Comparison of ENCODE assay signal across 33 mouse cellular contexts in genomic region chr19:46648565-46648964, GRCm38 (mm10). TPM values are rescaled to one million over a fixed set of nuclear protein-coding genes. Genes with fewer than 3 reads are reported as not detected.
DNase-seq lines count a peak whose midpoint lies in the region; ATAC-seq and TF ChIP-seq lines count a peak whose summit lies in the region.
"Had no signal": no experiment of that assay in that cellular context is flagged by ENCODE, and none has a peak within 500 bp of the region (broad histone marks: within the 10 kb centered on the region; RNA-seq: fewer than 3 reads in every experiment).

No protein-coding gene starts in this region.

- H3K4me1 ChIP-seq in heart, adult 2 months (ENCODE audit: control insufficient read depth, insufficient read depth, low read length) = peaks cover 30% of the 10 kb centered on the region
- peaks cover 4 to 7% of the 10 kb centered on the region in 2 experiments; a peak in 3 of 4 replicates for H3K4me1 ChIP-seq in MEL (ENCODE audit: control insufficient read depth in 1 of 2, insufficient read depth in 2 of 2, low read length in 2 of 2)

- no peak for TF ChIP-seq CTCF in heart, adult 2 months (IDR thresholded peaks at IDR 0.05)
- TF ChIP-seq CTCF in MEL (IDR thresholded peaks at IDR 0.05 in 2 of 3, conservative IDR thresholded peaks at IDR 0.05 in 1 of 3; ENCODE audit: control insufficient read depth in 1 of 3, insufficient read depth in 1 of 3, low read depth in 2 of 3, low read length in 3 of 3, poor library complexity in 1 of 3, severe bottlenecking in 1 of 3) = no peak

- no peak overlapping the region for H3K4me3 ChIP-seq in heart, adult 2 months
- H3K4me3 ChIP-seq in MEL (ENCODE audit: control insufficient read depth in 1 of 2, insufficient read depth in 1 of 2, low read depth in 2 of 2, low read length in 2 of 2) = no peak overlapping the region
- H3K4me3 ChIP-seq: embryonic facial prominence, embryonic 13.5 days; forebrain, embryonic 10.5 days; forebrain, embryonic 15.5 days; hindbrain, embryonic 15.5 days; kidney, embryonic 15.5 days; layer of hippocampus, adult 2 months; liver, embryonic 13.5 days; megakaryocyte, embryonic 14.5 days; midbrain, embryonic 12.5 days had no signal

- peak overlapping the region; percentile 86; the same call in 1 of the 2 replicates for H3K27ac ChIP-seq in heart, adult 2 months
- H3K27ac ChIP-seq in MEL (ENCODE audit: control insufficient read depth, low read depth, low read length) = no peak overlapping the region
- H3K27ac ChIP-seq: embryonic facial prominence, embryonic 13.5 days; forebrain, embryonic 10.5 days; forebrain, embryonic 15.5 days; hindbrain, embryonic 15.5 days; kidney, embryonic 15.5 days; layer of hippocampus, adult 2 months; liver, embryonic 13.5 days; midbrain, embryonic 12.5 days had no signal

- H3K79me2 ChIP-seq in heart, adult 2 months (replicated peaks; ENCODE audit: control insufficient read depth, insufficient read depth, low read length) = peaks cover 2% of the 10 kb centered on the region; the same call in 1 of the 2 replicates
- no peaks in the 10 kb centered on the region for H3K79me2 ChIP-seq in MEL (ENCODE audit: control insufficient read depth, insufficient read depth, low read length, poor library complexity)

- DNase-seq in heart, adult 2 months = peak in 1 of 2 experiments; percentile 32
- no peak for DNase-seq in heart, postnatal 25 days (ENCODE audit: low spot score)
- no peak for DNase-seq in MEL (ENCODE audit: low read depth, low spot score)
- DNase-seq in cerebellum, postnatal 10 days = no peak
- DNase-seq in adipocyte (ENCODE audit: low spot score) = no peak
- DNase-seq: cerebellum, adult 18-20 months; gastrocnemius, postnatal 36 days; kidney, adult 18-20 months; layer of hippocampus, postnatal 36 days; left cerebral cortex, postnatal 4 days; liver, embryonic 13.5 days; lung, embryonic 14.5 days; lung, postnatal 14 days; retina, postnatal 1 day; right cerebral cortex, postnatal 14 days; thymus, adult 18-20 months; thymus, postnatal 25 days had no signal

- TF ChIP-seq EP300 in heart, adult 2 months (IDR thresholded peaks at IDR 0.05; ENCODE audit: insufficient read depth, low read depth, low read length) = no peak
- no peak for TF ChIP-seq EP300 in MEL (IDR thresholded peaks at IDR 0.05; ENCODE audit: low read depth in 1 of 2, low read length in 2 of 2)

- intact Hi-C loops in heart, adult 2 months (cut with DNase I) = loop anchor here (1.0 kb wide), 1 partner anchor 41 kb away; no protein-coding TSS in a partner anchor
- intact Hi-C loops in heart, postnatal 25 days (cut with DNase I) = loop anchor here (2.0 kb wide), 1 partner anchor 42 kb away; no protein-coding TSS in a partner anchor

- H3K27me3 ChIP-seq in heart, adult 2 months (ENCODE audit: control insufficient read depth, insufficient read depth, low read length) = no peaks in the 10 kb centered on the region
- H3K27me3 ChIP-seq in MEL (ENCODE audit: control insufficient read depth in 1 of 2, insufficient read depth in 2 of 2, low read length in 2 of 2) = no peaks in the 10 kb centered on the region
- H3K27me3 ChIP-seq: embryonic facial prominence, embryonic 13.5 days; forebrain, embryonic 15.5 days; hindbrain, embryonic 15.5 days; kidney, embryonic 15.5 days; liver, embryonic 13.5 days; megakaryocyte, embryonic 14.5 days; midbrain, embryonic 12.5 days; Patski had no signal

- H3K36me3 ChIP-seq in heart, adult 2 months (ENCODE audit: control insufficient read depth, insufficient read depth, low read length) = peaks cover 17% of the 10 kb centered on the region
- peaks cover 8 to 11% of the 10 kb centered on the region in 2 experiments for H3K36me3 ChIP-seq in MEL (ENCODE audit: control insufficient read depth in 1 of 2, insufficient read depth in 2 of 2, low read length in 2 of 2)

- peak; percentile 74 to 75 for ATAC-seq in hematopoietic stem cell, adult 5-6 weeks (replicated peaks in 1 of 2; ENCODE audit: insufficient read depth in 1 of 2, low FRiP score in 2 of 2, low TSS enrichment in 1 of 2, low read depth in 1 of 2, poor library complexity in 2 of 2, severe bottlenecking in 2 of 2)
- peak; percentile 51 for ATAC-seq in neutrophil, adult 5-6 weeks (ENCODE audit: extremely low read depth, insufficient number of reproducible peaks, low FRiP score, poor library complexity, severe bottlenecking)
- ATAC-seq: forebrain, embryonic 15.5 days; Patski had no signal

- no peak for TF ChIP-seq RAD21 in MEL (IDR thresholded peaks at IDR 0.05; ENCODE audit: low read depth, low read length)

- no peak for TF ChIP-seq POLR2A in heart, adult 2 months (IDR thresholded peaks at IDR 0.05; ENCODE audit: insufficient read depth, low read depth, low read length)
- no peak for TF ChIP-seq POLR2A in MEL (IDR thresholded peaks at IDR 0.05; ENCODE audit: control insufficient read depth in 1 of 2, insufficient read depth in 1 of 2, low read depth in 1 of 2, low read length in 2 of 2, poor library complexity in 1 of 2)

- H3K9me3 ChIP-seq in MEL (replicated peaks; ENCODE audit: insufficient read depth, low read length) = no peaks in the 10 kb centered on the region
- H3K9me3 ChIP-seq: embryonic facial prominence, embryonic 13.5 days; forebrain, embryonic 10.5 days; forebrain, embryonic 15.5 days; G1E; hindbrain, embryonic 15.5 days; kidney, embryonic 15.5 days; liver, embryonic 13.5 days; megakaryocyte, embryonic 14.5 days; midbrain, embryonic 12.5 days had no signal

- no peak overlapping the region for H3K9ac ChIP-seq in heart, adult 2 months (ENCODE audit: low read depth, low read length)
- no peak overlapping the region for H3K9ac ChIP-seq in MEL (ENCODE audit: control insufficient read depth, low read depth, low read length, poor library complexity, severe bottlenecking)
- H3K9ac ChIP-seq: embryonic facial prominence, embryonic 13.5 days; forebrain, embryonic 15.5 days; hindbrain, embryonic 15.5 days; kidney, embryonic 15.5 days; liver, embryonic 13.5 days; lung, embryonic 14.5 days; midbrain, embryonic 12.5 days had no signal

- WGBS in heart, adult 2 months = 85% methylated on average over 14 of the region's 14 CpGs

TF ChIP-seq in MEL, 35 proteins besides CTCF, POLR2A, EP300 and RAD21:
- no peak for TF ChIP-seq JUND (IDR thresholded peaks at IDR 0.05; ENCODE audit: low read depth, low read length)
- 0 out of 2 replicates have a peak, but pooled peaks have one; percentile 16 for TF ChIP-seq MAX (IDR thresholded peaks at IDR 0.05; ENCODE audit: low read length)
- no peak for TF ChIP-seq USF2 (IDR thresholded peaks at IDR 0.05; ENCODE audit: borderline replicate concordance in 1 of 2, insufficient read depth in 1 of 2, low read depth in 1 of 2, low read length in 2 of 2)
- no peak for TF ChIP-seq MAFK (IDR thresholded peaks at IDR 0.05; ENCODE audit: borderline replicate concordance, low read depth, low read length)
- no peak for TF ChIP-seq MEF2A (IDR thresholded peaks at IDR 0.05; ENCODE audit: extremely low read depth, insufficient replicate concordance, low read depth, low read length, poor library complexity, severe bottlenecking)

RNA-seq across cellular contexts. Expression of gene Cyp17a1, which starts 24.4 kb away (rescaled TPM):
- not detected for total RNA-seq in heart, adult 2 months (2021)
- 0.12 TPM in 1 of 2 replicates, not detected in the other for polyA plus RNA-seq in heart, adult 2 months (2012; rRNA removed)
- not detected for total RNA-seq in heart, postnatal 25 days (2021)
- not detected in 2 replicates for total RNA-seq in MEL (2012; rRNA removed)
- not detected for polyA plus RNA-seq in MEL (2012; ENCODE audit: insufficient read depth in 1 of 2, insufficient read length in 2 of 2, low read depth in 1 of 2, low replicate concordance in 2 of 2, missing spikeins in 1 of 2)
- total RNA-seq in hematopoietic stem cell, adult 5-6 weeks (2017) = not detected in 2 replicates
- total RNA-seq in neutrophil, adult 5-6 weeks (2017) = 0.23 TPM in 1 of 2 replicates, not detected in the other
- total RNA-seq: gastrocnemius, adult 18-20 months; gastrocnemius, postnatal 36 days; layer of hippocampus, adult 2 months; layer of hippocampus, postnatal 36 days; midbrain, postnatal 0 days had no signal
- polyA plus RNA-seq: embryonic facial prominence, embryonic 13.5 days; forebrain, embryonic 10.5 days; forebrain, embryonic 15.5 days; frontal cortex, adult 2 months; G1E; hindbrain, embryonic 15.5 days; intestine, embryonic 14.5 days; liver, embryonic 13.5 days; lung, embryonic 14.5 days; midbrain, embryonic 12.5 days; midbrain, postnatal 0 days; Patski had no signal

RNA-seq across cellular contexts. Expression of gene Borcs7, which starts 41.1 kb away (rescaled TPM):
- 1 to 10 TPM; 7.1 to 7.8 TPM for total RNA-seq in heart, adult 2 months (2021)
- polyA plus RNA-seq in heart, adult 2 months (2012; rRNA removed) = 4.7 and 8.7 TPM in 2 replicates
- total RNA-seq in heart, postnatal 25 days (2021) = 1 to 10 TPM; 7.8 to 8.8 TPM
- 4.1 and 5.1 TPM in 2 replicates for total RNA-seq in MEL (2012; rRNA removed)
- polyA plus RNA-seq in MEL (2012; ENCODE audit: insufficient read depth in 1 of 2, insufficient read length in 2 of 2, low read depth in 1 of 2, low replicate concordance in 2 of 2, missing spikeins in 1 of 2) = 10 to 100 TPM in 1 of 2 experiments, not detected in 1; 11.1 TPM
- 5.9 and 7.6 TPM in 2 replicates for total RNA-seq in hematopoietic stem cell, adult 5-6 weeks (2017)
- 3.8 and 4.3 TPM in 2 replicates for total RNA-seq in neutrophil, adult 5-6 weeks (2017)

RNA-seq across cellular contexts. Expression of gene Wbp1l, which starts 49.7 kb away (rescaled TPM):
- total RNA-seq in heart, adult 2 months (2021) = 10 to 100 TPM; 53.5 to 54.2 TPM
- 39.2 and 46.2 TPM in 2 replicates for polyA plus RNA-seq in heart, adult 2 months (2012; rRNA removed)
- total RNA-seq in heart, postnatal 25 days (2021) = 10 to 100 TPM; 48.5 to 54.4 TPM
- 47.0 and 52.9 TPM in 2 replicates for total RNA-seq in MEL (2012; rRNA removed)
- 10 to 100 TPM in 1 of 2 experiments, not detected in 1; 70.0 TPM for polyA plus RNA-seq in MEL (2012; ENCODE audit: insufficient read depth in 1 of 2, insufficient read length in 2 of 2, low read depth in 1 of 2, low replicate concordance in 2 of 2, missing spikeins in 1 of 2)
- 40.5 and 41.6 TPM in 2 replicates for total RNA-seq in hematopoietic stem cell, adult 5-6 weeks (2017)
- 77.1 and 79.3 TPM in 2 replicates for total RNA-seq in neutrophil, adult 5-6 weeks (2017)

RNA-seq across cellular contexts. Expression of gene As3mt, which starts 58.7 kb away (rescaled TPM):
- total RNA-seq in heart, adult 2 months (2021) = 10 to 100 TPM; 86.2 to 99.2 TPM
- 33.2 and 63.7 TPM in 2 replicates for polyA plus RNA-seq in heart, adult 2 months (2012; rRNA removed)
- 10 to 100 TPM; 93.3 to 97.2 TPM for total RNA-seq in heart, postnatal 25 days (2021)
- total RNA-seq in MEL (2012; rRNA removed) = 17.0 and 22.8 TPM in 2 replicates
- 10 to 100 TPM in 1 of 2 experiments, not detected in 1; 52.2 TPM for polyA plus RNA-seq in MEL (2012; ENCODE audit: insufficient read depth in 1 of 2, insufficient read length in 2 of 2, low read depth in 1 of 2, low replicate concordance in 2 of 2, missing spikeins in 1 of 2)
- total RNA-seq in hematopoietic stem cell, adult 5-6 weeks (2017) = 62.6 and 67.5 TPM in 2 replicates
- 13.4 and 18.4 TPM in 2 replicates for total RNA-seq in neutrophil, adult 5-6 weeks (2017)
- polyA plus RNA-seq: G1E had no signal
